Mouse (Mus musculus) lung, postnatal 25 days (tissue): ENCODE measurements around the gene Cct4.

Experiments used
- DNase-seq: peaks from one replicate; pipeline ENCODE4 v3.0.0; 2022; ENCODE audit warnings: low spot score

Cct4 gene

GRCm38 (mm10) chr11:22990393-22991126 is at the start of gene Cct4:
Cct4 (plus strand) TSS chr11:22990519.
- peak; percentile 94 for DNase-seq

GRCm38 (mm10) chr11:22949101-22949500 is 41.2 kb upstream of the Cct4 start:
- no peak for DNase-seq

GRCm38 (mm10) chr11:22950131-22950530 is 40.2 kb upstream of the Cct4 start:
- DNase-seq: no peak

- DNase-seq: no peak
These were observed 37.7 kb upstream of the Cct4 start for GRCm38 (mm10) chr11:22952668-22953067.

GRCm38 (mm10) chr11:22956346-22956745 is 34.0 kb upstream of the Cct4 start:
- no peak for DNase-seq

GRCm38 (mm10) chr11:22956830-22957229 is 33.5 kb upstream of the Cct4 start:
- DNase-seq: peak; percentile 75

- DNase-seq: no peak
These were observed 32.4 kb upstream of the Cct4 start for GRCm38 (mm10) chr11:22957791-22958374.

GRCm38 (mm10) chr11:22962101-22962500 is 28.2 kb upstream of the Cct4 start:
- no peak for DNase-seq

- no peak for DNase-seq
These were observed 25.9 kb upstream of the Cct4 start for GRCm38 (mm10) chr11:22964401-22964800.

- no peak for DNase-seq
These were observed 24.8 kb upstream of the Cct4 start for GRCm38 (mm10) chr11:22965503-22965902.

- DNase-seq: peak; percentile 58
These were observed 20.8 kb upstream of the Cct4 start for GRCm38 (mm10) chr11:22969486-22969885.

GRCm38 (mm10) chr11:22970546-22970945 is 19.8 kb upstream of the Cct4 start:
- DNase-seq: no peak

GRCm38 (mm10) chr11:22971835-22972709 is 18.2 kb upstream of the Cct4 start, which contains the start of gene Zrsr1:
Zrsr1 (plus strand) TSS chr11:22972005.
- peak; percentile 82 for DNase-seq

GRCm38 (mm10) chr11:22972746-22973526 is 17.4 kb upstream of the Cct4 start:
- peak; percentile 88 for DNase-seq

- no peak for DNase-seq
These were observed 16.7 kb upstream of the Cct4 start for GRCm38 (mm10) chr11:22973599-22973998.

- no peak for DNase-seq
These were observed 12.1 kb upstream of the Cct4 start for GRCm38 (mm10) chr11:22978215-22978614.

GRCm38 (mm10) chr11:22978711-22979110 is 11.6 kb upstream of the Cct4 start:
- no peak for DNase-seq

- DNase-seq: no peak
These were observed 11.1 kb upstream of the Cct4 start for GRCm38 (mm10) chr11:22979221-22979620.

- no peak for DNase-seq
These were observed 9.3 kb upstream of the Cct4 start for GRCm38 (mm10) chr11:22981041-22981440.

GRCm38 (mm10) chr11:22981543-22981950 is 8.8 kb upstream of the Cct4 start:
- DNase-seq: no peak

- peak; percentile 95 for DNase-seq
These were observed 8.1 kb upstream of the Cct4 start, which contains the start of the genes Gm28048 and Commd1 for GRCm38 (mm10) chr11:22981984-22982757. Gm28048 (minus strand) TSS chr11:22982090. Commd1 (minus strand) TSS chr11:22982382.
